Mouse (Mus musculus): ENCODE measurements around the gene Hmgn1. TPM values are rescaled to one million over a fixed set of nuclear protein-coding genes. Genes with fewer than 3 reads are reported as not detected.

The Hmgn1 gene
- total and polyA plus RNA-seq, 2 experiments from 2014 or later: 166 to 241 TPM

DNA sequence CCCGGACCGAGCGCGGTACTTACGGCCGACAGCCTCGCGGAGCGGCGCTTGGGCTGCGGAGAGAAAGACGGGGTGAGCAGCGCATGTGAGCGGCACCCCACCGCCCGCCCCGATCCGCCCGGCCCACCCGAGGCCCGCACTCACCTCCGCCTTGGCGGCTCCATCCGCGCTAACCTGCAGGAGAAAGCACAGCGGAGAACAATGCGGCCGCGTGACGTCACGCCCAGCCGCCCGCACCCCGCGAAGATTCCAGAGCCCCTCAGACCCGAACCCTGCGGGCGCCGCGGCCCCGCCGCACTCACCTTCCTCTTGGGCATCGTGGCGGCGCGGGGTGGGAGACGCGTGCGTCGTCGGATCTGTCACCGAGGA, 257 bp downstream of the Hmgn1 start:
- Histone ChIP-seq H3K4me3 (ENCODE audit: low read depth, low read length) (peak overlapping the region; percentile 94), H3K9me3 (ENCODE audit: low read length) (no peaks in the 10 kb centered on the region), H3K27me3 (ENCODE audit: insufficient read depth, low read length) (no peaks in the 10 kb centered on the region), H3K9ac (peak overlapping the region; percentile 99), H3K36me3 (ENCODE audit: insufficient read depth) (peaks cover 33% of the 10 kb centered on the region), H3K4me2 (ENCODE audit: low read depth) (peak overlapping the region; percentile 65), H3K27ac (ENCODE audit: low read depth, low read length) (peak overlapping the region; percentile 97), H3K4me1 (ENCODE audit: insufficient read depth) (peaks cover 18% of the 10 kb centered on the region)
- WGBS: 3% methylated on average over 51 of the region's 52 CpGs
- ATAC-seq: peak; percentile 51
- peak; percentile 3; the same call in 1 of the 2 replicates for TF ChIP-seq CTCF (IDR thresholded peaks at IDR 0.05; ENCODE audit: low read depth)
- no peak for DNase-seq

DNA sequence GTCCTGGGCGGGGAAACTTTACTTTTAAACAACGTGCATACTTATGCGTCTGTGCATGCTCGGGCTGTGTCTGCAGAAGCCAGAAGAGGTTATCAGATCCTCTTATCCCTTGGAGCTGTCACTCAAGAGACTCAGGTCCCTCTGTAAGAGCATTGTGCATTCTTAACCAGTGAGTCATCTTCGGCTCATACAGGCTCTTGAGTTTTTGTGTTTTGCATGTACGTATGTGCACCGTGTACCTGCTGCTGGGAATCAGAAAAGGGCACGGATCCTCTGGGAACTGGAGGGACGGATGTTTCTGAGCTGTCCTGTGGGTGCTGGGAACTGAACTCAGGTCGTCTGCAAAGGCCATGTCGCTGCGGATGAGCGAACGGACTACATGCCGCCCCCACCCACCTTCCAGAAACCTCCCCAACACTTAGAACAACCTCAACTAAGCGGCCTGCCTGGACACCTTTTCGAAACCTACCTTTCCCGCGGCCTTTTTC, 801 bp downstream of the Hmgn1 start:
- WGBS: 5% methylated on average over 19 of the region's 19 CpGs

DNA sequence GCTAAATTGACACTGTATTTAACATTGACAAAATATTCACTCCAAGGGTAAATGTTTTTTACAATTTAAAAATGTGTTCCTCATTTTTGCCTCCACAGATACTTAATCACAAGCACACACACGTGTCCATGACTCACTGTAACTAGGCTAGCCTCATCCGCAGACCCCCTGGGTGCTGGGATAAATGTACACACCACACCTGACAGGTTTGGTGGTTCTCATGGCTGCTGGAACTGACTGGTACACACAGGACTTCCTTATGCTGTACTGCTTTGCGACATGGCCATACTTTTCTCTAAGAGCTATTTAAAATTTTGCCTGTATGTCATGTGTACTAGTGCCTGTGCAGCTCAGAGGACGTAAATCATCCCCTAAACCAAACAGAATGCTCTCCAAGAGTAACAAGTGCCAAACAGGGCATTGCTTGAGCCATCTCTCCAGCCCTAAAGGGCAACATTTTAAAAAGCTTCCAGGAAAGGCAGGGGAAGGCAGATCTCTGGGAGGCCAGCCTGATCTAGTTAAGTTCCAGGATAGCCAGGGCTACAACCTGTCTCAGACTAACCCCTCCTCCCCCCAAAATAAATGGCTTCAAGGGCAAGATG, 7.4 kb downstream of the Hmgn1 start:
- H3K27me3 ChIP-seq (ENCODE audit: insufficient read depth, low read length): no peaks in the 10 kb centered on the region
- H3K4me2 ChIP-seq (ENCODE audit: low read depth): no peak overlapping the region
- no peaks in the 10 kb centered on the region for H3K4me1 ChIP-seq (ENCODE audit: insufficient read depth)
- 72% methylated on average over 4 of the region's 4 CpGs for WGBS
- H3K9ac ChIP-seq: no peak overlapping the region
- no peaks in the 10 kb centered on the region for H3K9me3 ChIP-seq (ENCODE audit: low read length)
- ATAC-seq (no peak), DNase-seq (no peak)
- H3K27ac ChIP-seq (ENCODE audit: low read depth, low read length): no peak overlapping the region
- H3K36me3 ChIP-seq (ENCODE audit: insufficient read depth): peaks cover 64% of the 10 kb centered on the region
- no peak for TF ChIP-seq CTCF (IDR thresholded peaks at IDR 0.05; ENCODE audit: low read depth)
- no peak overlapping the region for H3K4me3 ChIP-seq (ENCODE audit: low read depth, low read length)

More for the DNA sequence above, 801 bp downstream of the Hmgn1 start:
- Histone ChIP-seq H3K27me3 (ENCODE audit: insufficient read depth, low read length) (no peaks in the 10 kb centered on the region), H3K9me3 (ENCODE audit: low read length) (no peaks in the 10 kb centered on the region), H3K36me3 (ENCODE audit: insufficient read depth) (peaks cover 35% of the 10 kb centered on the region), H3K9ac (peak overlapping the region; percentile 99), H3K27ac (ENCODE audit: low read depth, low read length) (peak overlapping the region; percentile 97), H3K4me3 (ENCODE audit: low read depth, low read length) (peak overlapping the region; percentile 94), H3K4me2 (ENCODE audit: low read depth) (peak overlapping the region; percentile 65), H3K4me1 (ENCODE audit: insufficient read depth) (peaks cover 18% of the 10 kb centered on the region)
- TF ChIP-seq CTCF (IDR thresholded peaks at IDR 0.05; ENCODE audit: low read depth): no peak
- ATAC-seq: no peak
- DNase-seq: no peak

DNA sequence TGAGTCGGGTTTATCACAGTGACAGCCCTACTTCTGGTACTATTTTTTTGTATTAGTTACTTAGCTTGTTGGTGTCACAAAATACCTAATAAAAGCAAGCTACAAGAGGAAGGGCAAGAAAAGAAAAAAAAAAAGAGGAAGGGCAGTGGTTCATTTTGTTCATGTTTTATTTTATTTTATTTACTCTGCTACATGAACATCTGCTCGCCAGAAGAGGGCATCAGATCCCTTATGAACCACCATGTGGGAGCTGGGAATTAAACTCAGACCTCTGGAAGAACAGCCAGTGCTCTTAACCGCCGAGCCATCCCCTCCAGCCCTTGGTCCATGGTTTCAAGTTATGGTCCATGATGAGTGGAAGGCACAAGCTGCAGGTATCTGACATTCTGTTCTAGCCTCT, 12.8 kb downstream of the Hmgn1 start:
- no peak overlapping the region for H3K9ac ChIP-seq
- 51% methylated on average over 4 of the region's 4 CpGs for WGBS
- H3K9me3 ChIP-seq (ENCODE audit: low read length): no peaks in the 10 kb centered on the region
- H3K4me3 ChIP-seq (ENCODE audit: low read depth, low read length): no peak overlapping the region
- no peaks in the 10 kb centered on the region for H3K4me1 ChIP-seq (ENCODE audit: insufficient read depth)
- peaks cover 18% of the 10 kb centered on the region for H3K36me3 ChIP-seq (ENCODE audit: insufficient read depth)
- no peak overlapping the region for H3K4me2 ChIP-seq (ENCODE audit: low read depth)
- no peaks in the 10 kb centered on the region for H3K27me3 ChIP-seq (ENCODE audit: insufficient read depth, low read length)
- DNase-seq (no peak), ATAC-seq (no peak)
- H3K27ac ChIP-seq (ENCODE audit: low read depth, low read length): no peak overlapping the region
- no peak for TF ChIP-seq CTCF (IDR thresholded peaks at IDR 0.05; ENCODE audit: low read depth)

DNA sequence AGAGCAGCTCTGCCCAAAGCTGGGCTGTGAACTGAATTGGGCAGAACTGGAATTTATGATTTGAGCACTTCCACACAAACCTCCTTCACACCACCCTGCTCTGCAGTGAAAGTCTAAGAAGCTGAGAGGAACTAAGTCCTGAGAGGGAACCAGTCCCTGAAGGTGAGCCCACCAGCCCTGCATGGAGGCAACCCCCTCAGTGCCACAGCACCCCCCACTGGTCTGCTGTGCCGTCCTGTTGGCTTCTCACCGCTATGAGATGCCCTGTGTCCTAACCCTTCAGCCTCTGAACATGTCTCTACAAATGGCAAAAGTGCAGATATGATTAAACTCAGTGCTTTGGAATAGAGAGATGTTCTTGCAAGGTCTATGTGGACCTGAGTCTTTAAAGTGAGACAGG, 14.8 kb downstream of the Hmgn1 start:
- H3K36me3 ChIP-seq (ENCODE audit: insufficient read depth): peaks cover 1% of the 10 kb centered on the region; the same call in 1 of the 2 replicates
- H3K9me3 ChIP-seq (ENCODE audit: low read length): no peaks in the 10 kb centered on the region
- H3K9ac ChIP-seq: no peak overlapping the region
- no peak for TF ChIP-seq CTCF (IDR thresholded peaks at IDR 0.05; ENCODE audit: low read depth)
- H3K27ac ChIP-seq (ENCODE audit: low read depth, low read length): no peak overlapping the region
- H3K4me3 ChIP-seq (ENCODE audit: low read depth, low read length): no peak overlapping the region
- no peak overlapping the region for H3K4me2 ChIP-seq (ENCODE audit: low read depth)
- H3K27me3 ChIP-seq (ENCODE audit: insufficient read depth, low read length): no peaks in the 10 kb centered on the region
- DNase-seq (no peak), ATAC-seq (no peak)
- H3K4me1 ChIP-seq (ENCODE audit: insufficient read depth): no peaks in the 10 kb centered on the region
- WGBS: 57% methylated on average over 2 of the region's 2 CpGs

DNA sequence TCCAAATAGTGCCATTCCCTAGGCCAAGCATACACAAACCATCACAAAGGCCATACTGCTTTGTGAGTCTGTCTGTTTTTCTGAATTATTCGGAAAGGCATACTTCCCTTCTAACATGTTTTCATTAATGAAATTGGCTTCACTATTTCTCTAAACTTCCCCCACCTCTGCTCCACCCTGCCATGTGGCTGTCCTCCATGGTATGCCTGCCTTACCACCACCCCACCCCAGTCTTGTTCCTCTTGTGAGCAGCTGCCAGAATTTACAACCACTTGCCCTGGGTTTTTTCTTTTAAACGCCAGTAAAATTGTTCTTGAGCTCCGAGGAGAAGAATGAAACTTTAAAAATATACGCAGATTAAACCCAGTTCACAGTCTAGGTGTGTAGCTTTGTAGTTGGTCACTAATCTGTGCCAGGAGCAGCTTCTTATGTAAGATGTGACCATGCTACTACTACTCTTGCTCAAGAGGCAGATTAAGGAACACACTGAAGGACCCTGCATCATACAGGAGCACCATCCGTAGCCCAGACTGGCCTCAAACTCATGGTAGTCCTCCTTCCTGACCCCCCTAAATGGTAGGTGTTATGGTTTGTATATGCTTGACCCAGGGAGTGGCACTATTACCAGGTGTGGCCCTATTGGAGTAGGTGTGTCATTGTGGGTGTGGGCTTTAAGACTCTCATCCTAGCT, 16.7 kb downstream of the Hmgn1 start:
- no peaks in the 10 kb centered on the region for H3K27me3 ChIP-seq (ENCODE audit: insufficient read depth, low read length)

DNA sequence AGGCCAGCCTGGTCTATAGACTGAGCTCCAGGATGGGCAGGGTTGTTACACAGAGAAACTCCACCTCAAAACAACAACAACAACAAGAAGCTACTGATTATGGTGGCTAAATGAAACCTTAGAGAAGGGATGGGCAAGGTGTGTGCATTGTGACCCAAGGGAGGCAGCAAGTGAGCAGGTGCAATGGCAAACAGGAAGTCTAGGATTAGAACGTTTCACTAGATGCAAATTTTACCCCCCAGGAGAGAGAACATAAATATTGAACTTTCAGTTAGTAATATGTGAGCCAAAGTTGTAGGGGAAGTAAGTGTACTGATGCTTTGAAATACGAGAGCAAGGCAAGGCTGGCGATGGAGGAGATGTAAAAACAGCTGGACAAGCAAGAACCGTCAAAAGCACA, 17.9 kb downstream of the Hmgn1 start:
- DNase-seq (no peak), ATAC-seq (no peak)
- H3K4me2 ChIP-seq (ENCODE audit: low read depth): no peak overlapping the region
- H3K4me3 ChIP-seq (ENCODE audit: low read depth, low read length): no peak overlapping the region
- TF ChIP-seq CTCF (IDR thresholded peaks at IDR 0.05; ENCODE audit: low read depth): no peak
- no peaks in the 10 kb centered on the region for H3K9me3 ChIP-seq (ENCODE audit: low read length)
- no peak overlapping the region for H3K9ac ChIP-seq
- no peaks in the 10 kb centered on the region for H3K4me1 ChIP-seq (ENCODE audit: insufficient read depth)
- 68% methylated on average over 4 of the region's 4 CpGs for WGBS
- no peaks in the 10 kb centered on the region for H3K36me3 ChIP-seq (ENCODE audit: insufficient read depth)
- H3K27me3 ChIP-seq (ENCODE audit: insufficient read depth, low read length): no peaks in the 10 kb centered on the region
- no peak overlapping the region for H3K27ac ChIP-seq (ENCODE audit: low read depth, low read length)

More for the DNA sequence above, 16.7 kb downstream of the Hmgn1 start:
- no peak overlapping the region for H3K4me3 ChIP-seq (ENCODE audit: low read depth, low read length)
- DNase-seq (no peak), ATAC-seq (no peak)
- H3K4me2 ChIP-seq (ENCODE audit: low read depth): no peak overlapping the region
- H3K27ac ChIP-seq (ENCODE audit: low read depth, low read length): no peak overlapping the region
- H3K9ac ChIP-seq: no peak overlapping the region
- no peaks in the 10 kb centered on the region for H3K9me3 ChIP-seq (ENCODE audit: low read length)
- no peak for TF ChIP-seq CTCF (IDR thresholded peaks at IDR 0.05; ENCODE audit: low read depth)
- H3K4me1 ChIP-seq (ENCODE audit: insufficient read depth): no peaks in the 10 kb centered on the region
- WGBS: 86% methylated on average over 5 of the region's 5 CpGs
- no peaks in the 10 kb centered on the region for H3K36me3 ChIP-seq (ENCODE audit: insufficient read depth)
